Mouse (Mus musculus) testis, adult 2 months (tissue): ENCODE results near the gene Srpk3.

ENCODE experiments used
- CTCF ChIP-seq: fragments of 200-500 bp; IDR thresholded peaks from 2 replicates; pipeline ENCODE4 v1.5.1; 2012; ENCODE audit warnings: low read depth, mild to moderate bottlenecking, inconsistent platforms, low read length, moderate library complexity; ENCODE audit not compliant: control insufficient read depth, insufficient read depth, insufficient replicate concordance
- POLR2A ChIP-seq: fragments of 200-500 bp; IDR thresholded peaks from 2 replicates; pipeline ENCODE4 v1.6.1; 2012; ENCODE audit warnings: low read depth, mild to moderate bottlenecking, inconsistent platforms, low read length, moderate library complexity; ENCODE audit not compliant: control insufficient read depth

DNA sequence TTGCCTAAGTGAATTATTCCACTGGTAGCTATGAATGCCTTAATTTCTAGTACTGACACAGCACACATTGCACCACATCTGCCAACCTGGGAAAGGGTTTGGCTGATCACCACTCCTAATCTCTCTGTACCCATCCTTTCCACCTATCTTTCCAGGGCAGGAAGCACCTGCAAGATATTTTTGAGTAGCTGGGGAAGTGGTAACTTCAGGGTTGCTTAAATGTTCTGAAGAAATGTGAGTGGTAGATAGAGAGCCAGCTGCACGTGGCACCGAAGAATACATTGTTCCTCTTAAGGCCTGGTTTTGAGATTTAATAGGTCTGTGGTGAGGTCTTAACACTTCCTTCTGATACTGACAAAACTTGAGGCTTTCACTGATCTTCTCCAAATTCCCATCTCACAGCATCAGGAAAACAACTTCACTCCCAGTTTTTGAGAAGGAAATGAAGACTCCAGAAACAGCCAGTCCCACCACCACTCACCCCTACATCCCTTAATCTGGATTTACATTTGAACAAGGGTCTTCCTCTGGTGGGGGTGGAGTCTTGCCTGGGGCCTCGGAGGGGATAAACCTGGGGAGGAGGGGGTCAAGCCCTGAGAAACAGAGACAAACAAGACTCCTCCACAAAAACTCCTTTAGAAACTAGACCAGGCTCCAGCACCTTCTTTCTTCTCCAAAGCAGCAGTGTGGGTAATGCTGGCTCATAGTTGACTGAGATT lies 42.5 kb downstream of the Srpk3 start:
- TF ChIP-seq POLR2A (no peak), CTCF (no peak)
